Mouse (Mus musculus): ENCODE measurements around the gene Syt6. TPM values are rescaled to one million over a fixed set of nuclear protein-coding genes. Genes with fewer than 3 reads are reported as not detected.

The Syt6 gene
- polyA plus RNA-seq, 1 experiment from 2014 or later: 22.1 TPM

DNA sequence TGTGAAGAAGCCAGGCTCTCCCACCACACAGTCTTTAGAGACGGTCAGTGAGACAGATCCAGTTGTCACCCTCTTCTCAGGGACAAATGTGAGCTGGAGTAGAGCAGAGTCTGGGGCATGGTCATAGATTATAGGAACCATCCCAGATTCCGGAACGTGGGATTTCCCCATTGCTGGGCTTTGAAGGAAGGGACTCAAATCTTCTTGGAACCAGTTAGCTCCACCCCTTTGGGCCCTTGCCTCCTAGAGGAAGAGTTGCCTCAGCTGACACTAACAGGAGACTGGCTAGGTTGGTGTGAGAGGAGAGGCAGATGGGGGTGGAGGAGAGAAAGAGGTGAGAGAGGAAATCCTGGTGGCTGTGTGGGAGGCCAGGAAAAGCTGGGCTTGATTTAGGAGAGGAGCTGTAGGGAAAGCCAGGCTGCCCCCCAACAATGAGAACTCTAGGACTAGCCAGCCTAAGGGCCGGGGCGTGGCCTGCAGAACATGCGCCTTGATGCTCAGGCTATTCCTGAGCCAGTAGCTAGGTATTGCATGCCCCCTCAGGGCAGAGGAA is 31.1 kb downstream of the Syt6 start:
- Histone ChIP-seq H3K27me3 (no peaks in the 10 kb centered on the region), H3K4me2 (replicated peaks) (no peak overlapping the region), H3K36me3 (no peaks in the 10 kb centered on the region), H3K9me3 (no peaks in the 10 kb centered on the region), H3K9ac (replicated peaks) (no peak overlapping the region), H3K4me1 (0 out of 2 replicates have a peak, but pooled peaks cover 3% of the 10 kb centered on the region), H3K27ac (replicated peaks) (no peak overlapping the region), H3K4me3 (no peak overlapping the region)
- WGBS: 83% methylated on average over 6 of the region's 6 CpGs
- ATAC-seq (replicated peaks): no peak

DNA sequence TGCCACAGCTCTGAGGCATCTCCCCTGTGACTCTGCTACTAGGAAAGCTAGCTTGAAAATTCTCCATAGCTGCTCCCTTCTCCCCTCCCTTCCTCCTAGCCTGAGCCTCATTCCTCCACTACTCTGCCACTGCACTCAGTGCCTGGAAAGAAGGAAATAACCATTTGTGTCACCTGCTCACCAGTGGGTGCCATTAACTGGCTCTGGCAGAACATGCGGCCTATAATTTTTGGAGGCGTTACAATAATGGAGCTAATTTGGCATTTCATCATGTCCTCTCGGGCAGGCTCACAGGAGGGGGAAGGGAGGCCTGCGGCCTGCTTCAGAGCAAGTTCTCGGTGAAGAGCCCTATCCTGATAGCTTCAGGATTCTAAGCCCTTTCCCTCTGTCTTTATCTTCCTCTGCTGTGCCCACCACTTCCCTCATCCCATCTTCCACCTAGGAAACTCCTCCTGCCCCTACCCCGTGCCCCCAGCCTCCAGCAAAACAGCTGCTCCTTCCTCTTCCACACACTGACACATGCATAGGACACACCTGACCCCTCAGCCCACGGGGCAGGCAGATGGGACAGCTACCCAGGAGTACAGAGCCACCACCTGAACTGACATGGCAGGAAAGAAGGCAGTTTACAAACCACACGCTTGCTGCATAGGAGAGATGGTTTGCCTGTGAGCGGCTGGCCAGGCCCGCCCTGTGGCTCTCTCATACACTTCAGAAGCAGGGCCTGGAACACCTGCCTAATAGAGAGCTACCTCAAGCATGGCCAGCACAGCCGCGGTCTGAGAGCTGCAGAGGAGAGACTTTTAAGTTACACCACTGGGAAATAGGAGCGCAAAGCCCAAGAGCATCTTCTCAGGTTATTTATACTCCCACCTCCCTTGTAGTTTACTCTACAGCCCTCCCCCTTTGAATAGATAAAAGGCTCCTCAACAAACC is 31.9 kb downstream of the Syt6 start:
- H3K27ac ChIP-seq (replicated peaks): no peak overlapping the region

DNA sequence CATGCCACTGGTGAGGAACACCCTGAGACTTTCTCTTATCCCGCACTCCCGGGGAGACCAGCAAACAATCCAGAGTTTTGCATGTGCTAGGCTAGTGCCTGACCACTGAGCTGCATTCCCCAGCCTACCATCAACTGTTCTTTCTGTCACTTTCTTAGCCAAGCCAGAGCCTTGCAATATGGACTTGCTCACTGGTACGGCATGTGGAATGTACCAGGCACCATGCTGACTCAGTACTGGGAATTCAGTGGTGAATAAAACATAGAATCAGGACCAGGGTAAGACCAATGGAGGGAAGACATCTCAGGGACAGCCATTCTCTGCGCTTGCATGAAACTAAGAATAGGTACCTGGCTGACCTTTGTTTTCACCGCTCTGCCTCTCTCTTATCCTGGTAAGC is 35.2 kb downstream of the Syt6 start:
- H3K9me3 ChIP-seq: no peaks in the 10 kb centered on the region
- no peak overlapping the region for H3K27ac ChIP-seq (replicated peaks)
- ATAC-seq (replicated peaks): no peak
- H3K4me1 ChIP-seq: 0 out of 2 replicates have a peak, but pooled peaks cover 3% of the 10 kb centered on the region
- 89% methylated on average over 5 of the region's 5 CpGs for WGBS
- H3K4me2 ChIP-seq (replicated peaks): no peak overlapping the region
- H3K36me3 ChIP-seq: no peaks in the 10 kb centered on the region
- H3K4me3 ChIP-seq: no peak overlapping the region
- no peaks in the 10 kb centered on the region for H3K27me3 ChIP-seq
- H3K9ac ChIP-seq (replicated peaks): no peak overlapping the region

More for the DNA sequence above, 31.9 kb downstream of the Syt6 start:
- Histone ChIP-seq H3K9ac (replicated peaks) (no peak overlapping the region), H3K4me2 (replicated peaks) (no peak overlapping the region), H3K4me3 (no peak overlapping the region), H3K36me3 (no peaks in the 10 kb centered on the region), H3K27me3 (no peaks in the 10 kb centered on the region), H3K9me3 (no peaks in the 10 kb centered on the region), H3K4me1 (0 out of 2 replicates have a peak, but pooled peaks cover 3% of the 10 kb centered on the region)
- peak; percentile 63; the same call in 1 of the 2 replicates for ATAC-seq (replicated peaks)
- 70% methylated on average over 13 of the region's 13 CpGs for WGBS

DNA sequence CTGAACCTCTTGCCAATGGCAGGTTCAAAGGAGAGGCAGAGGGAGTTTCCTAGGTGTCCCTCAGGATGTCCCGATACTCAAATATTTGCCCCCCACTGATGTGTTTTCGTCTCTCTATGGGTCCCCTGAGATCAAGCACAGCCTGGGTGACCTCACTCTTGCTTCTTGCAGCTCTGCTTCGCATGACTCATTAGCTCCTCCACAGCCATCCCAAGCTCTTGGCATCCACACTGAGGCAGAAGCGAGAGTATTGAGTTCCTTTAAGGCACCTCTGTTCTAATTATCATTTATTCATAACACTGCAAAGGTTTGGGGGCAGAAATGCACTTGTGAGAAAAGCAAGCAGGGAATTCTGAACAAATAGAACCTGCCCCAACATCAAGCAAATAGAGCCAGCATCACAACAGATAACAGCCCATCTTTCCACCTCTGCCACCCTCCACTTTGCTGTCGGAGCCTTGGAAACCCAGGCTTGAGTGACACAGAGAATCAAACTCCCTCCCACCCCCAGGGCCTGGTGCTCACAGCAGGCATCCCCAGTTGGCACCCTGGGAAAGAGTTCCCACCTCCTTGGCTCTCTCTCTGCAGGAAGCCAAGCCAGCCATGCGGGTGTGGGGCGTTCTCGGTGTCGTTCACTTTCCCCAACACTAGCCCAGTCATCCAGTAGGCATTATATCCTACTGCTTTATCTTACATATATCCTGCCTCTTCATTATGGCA is 37.8 kb downstream of the Syt6 start:
- Histone ChIP-seq H3K4me1 (no peaks in the 10 kb centered on the region), H3K27me3 (no peaks in the 10 kb centered on the region), H3K4me2 (replicated peaks) (no peak overlapping the region), H3K36me3 (no peaks in the 10 kb centered on the region), H3K9ac (replicated peaks) (no peak overlapping the region), H3K4me3 (no peak overlapping the region), H3K9me3 (no peaks in the 10 kb centered on the region), H3K27ac (replicated peaks) (no peak overlapping the region)
- no peak for ATAC-seq (replicated peaks)
- WGBS: 74% methylated on average over 9 of the region's 9 CpGs

DNA sequence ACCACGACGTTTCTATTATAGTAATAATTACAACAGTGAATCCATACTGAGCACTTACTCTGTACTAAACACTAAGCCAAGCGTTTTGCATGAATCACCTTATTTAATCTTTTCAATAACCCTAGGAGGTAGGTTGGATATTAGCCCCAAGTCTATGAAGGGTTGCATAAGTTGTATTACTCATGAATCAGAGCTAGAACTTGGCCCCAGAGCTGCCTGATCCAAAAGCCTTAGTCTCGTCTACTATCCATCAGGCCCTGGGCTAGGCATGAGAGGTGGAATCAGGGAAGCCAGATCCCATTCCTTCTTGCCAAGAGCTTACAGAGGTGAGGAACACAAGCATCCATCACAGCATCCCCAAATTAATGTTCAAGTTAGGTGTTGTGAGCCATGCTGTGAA is 40.6 kb downstream of the Syt6 start:
- Histone ChIP-seq H3K9ac (replicated peaks) (no peak overlapping the region), H3K4me2 (replicated peaks) (no peak overlapping the region), H3K36me3 (no peaks in the 10 kb centered on the region), H3K4me3 (no peak overlapping the region), H3K27ac (replicated peaks) (no peak overlapping the region), H3K27me3 (no peaks in the 10 kb centered on the region), H3K9me3 (no peaks in the 10 kb centered on the region), H3K4me1 (no peaks in the 10 kb centered on the region)
- ATAC-seq (replicated peaks): no peak
- 81% methylated on average over 4 of the region's 4 CpGs for WGBS

DNA sequence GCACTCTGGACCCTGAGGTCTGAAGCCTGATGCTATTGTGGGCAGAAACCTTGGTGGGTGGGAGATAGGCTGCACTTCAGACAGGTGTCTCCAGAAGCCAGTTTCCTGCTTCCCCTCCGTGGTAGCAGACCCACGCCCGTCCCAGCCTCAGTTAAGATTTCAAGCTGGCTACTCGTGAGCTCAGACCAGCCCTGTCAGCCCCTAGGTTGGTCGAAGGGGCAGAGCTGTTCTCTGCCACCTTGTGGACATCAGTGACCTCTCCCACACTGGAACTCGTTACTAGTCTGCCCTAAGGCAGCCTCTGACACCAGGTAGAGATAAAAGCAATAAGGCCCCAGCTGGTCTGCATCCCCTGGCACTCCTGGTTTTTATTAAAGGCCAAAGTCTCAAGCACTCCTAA is 42.0 kb downstream of the Syt6 start:
- H3K36me3 ChIP-seq: no peaks in the 10 kb centered on the region
- WGBS: 48% methylated on average over 6 of the region's 6 CpGs

DNA sequence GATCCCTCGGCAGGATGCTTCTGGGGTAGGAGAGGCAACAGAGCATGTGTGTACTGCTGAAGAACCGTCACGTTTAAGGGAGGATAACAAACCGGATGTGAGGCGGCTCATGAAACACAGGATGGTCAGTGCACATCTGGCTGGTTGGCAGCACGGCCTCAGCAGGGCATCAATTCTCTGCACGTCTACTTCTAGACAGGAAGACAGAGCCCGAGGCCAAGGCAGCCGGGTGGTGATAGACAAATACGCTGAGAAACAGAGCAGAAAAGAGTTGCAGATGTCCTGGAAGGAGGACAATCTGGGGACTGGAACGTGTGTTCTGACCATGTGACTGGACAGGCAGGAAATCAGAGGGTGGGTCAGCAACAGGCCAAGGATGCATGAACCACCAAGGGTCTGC is 45.1 kb downstream of the Syt6 start:
- H3K27me3 ChIP-seq: no peaks in the 10 kb centered on the region
- 87% methylated on average over 11 of the region's 11 CpGs for WGBS

More for the DNA sequence above, 42.0 kb downstream of the Syt6 start:
- H3K27me3 ChIP-seq: no peaks in the 10 kb centered on the region
- H3K9ac ChIP-seq (replicated peaks): no peak overlapping the region
- no peak for ATAC-seq (replicated peaks)
- H3K4me2 ChIP-seq (replicated peaks): no peak overlapping the region
- H3K9me3 ChIP-seq: no peaks in the 10 kb centered on the region
- H3K4me3 ChIP-seq: no peak overlapping the region
- H3K27ac ChIP-seq (replicated peaks): no peak overlapping the region
- H3K4me1 ChIP-seq: no peaks in the 10 kb centered on the region

DNA sequence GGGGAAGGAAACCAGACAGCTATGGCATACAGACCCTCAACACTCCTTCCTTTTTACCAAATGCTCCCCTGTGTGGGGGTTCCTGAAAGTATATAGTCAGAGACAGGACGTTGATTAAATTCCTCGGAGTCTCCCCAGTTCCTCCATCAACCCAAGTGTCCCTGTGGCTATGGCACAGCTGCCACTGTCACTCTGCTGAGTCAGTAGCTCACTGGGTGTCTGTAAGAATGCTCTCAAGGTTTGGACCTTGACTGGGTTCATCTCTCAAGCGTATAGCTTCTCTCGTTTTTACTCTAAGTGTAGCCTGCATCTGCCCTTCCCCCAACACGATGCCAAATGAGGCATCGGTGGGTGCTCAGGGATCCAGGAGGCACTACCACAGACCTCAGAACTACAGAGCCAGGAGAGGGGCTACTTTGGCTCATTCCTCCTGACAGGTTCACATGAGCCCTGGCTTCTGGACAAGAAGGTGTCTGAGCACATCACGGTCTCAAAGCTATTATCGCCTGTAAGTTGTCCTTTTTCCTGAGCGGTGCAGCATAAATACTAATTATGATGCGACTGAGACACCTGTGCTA is 49.0 kb downstream of the Syt6 start:
- H3K4me3 ChIP-seq: no peak overlapping the region
- no peaks in the 10 kb centered on the region for H3K36me3 ChIP-seq
- no peak for ATAC-seq (replicated peaks)
- H3K9me3 ChIP-seq: no peaks in the 10 kb centered on the region
- H3K27me3 ChIP-seq: no peaks in the 10 kb centered on the region
- peaks cover 12% of the 10 kb centered on the region for H3K4me1 ChIP-seq
- H3K27ac ChIP-seq (replicated peaks): no peak overlapping the region
- 73% methylated on average over 10 of the region's 10 CpGs for WGBS
- no peak overlapping the region for H3K9ac ChIP-seq (replicated peaks)
- H3K4me2 ChIP-seq (replicated peaks): no peak overlapping the region

More for the DNA sequence above, 45.1 kb downstream of the Syt6 start:
- no peaks in the 10 kb centered on the region for H3K36me3 ChIP-seq
- no peaks in the 10 kb centered on the region for H3K9me3 ChIP-seq
- no peak for ATAC-seq (replicated peaks)
- H3K4me2 ChIP-seq (replicated peaks): no peak overlapping the region
- peaks cover 12% of the 10 kb centered on the region for H3K4me1 ChIP-seq
- H3K9ac ChIP-seq (replicated peaks): no peak overlapping the region
- H3K27ac ChIP-seq (replicated peaks): no peak overlapping the region
- H3K4me3 ChIP-seq: no peak overlapping the region

DNA sequence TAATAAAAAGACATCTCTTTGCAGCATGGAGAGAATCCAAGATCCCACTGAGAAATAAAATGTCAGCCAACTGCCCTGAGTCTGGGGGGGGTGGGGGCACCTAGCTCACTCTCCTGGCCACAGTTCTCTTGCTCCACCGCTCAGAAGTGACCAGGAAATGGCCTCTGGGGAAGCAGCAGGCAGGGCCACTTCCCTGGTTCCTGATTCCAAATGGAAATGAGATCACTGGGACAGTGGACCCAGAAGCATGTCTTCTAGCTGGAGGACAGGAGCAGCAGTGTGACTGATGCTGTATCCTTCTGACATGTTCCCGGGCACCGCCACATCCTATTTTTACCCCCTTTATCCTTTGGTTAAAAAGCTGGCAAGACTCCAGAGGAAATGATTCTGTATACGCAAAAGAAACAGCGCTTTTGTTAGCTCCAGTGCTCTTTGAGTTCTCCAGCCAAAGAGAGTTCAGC is 49.6 kb downstream of the Syt6 start:
- Histone ChIP-seq H3K9ac (replicated peaks) (no peak overlapping the region), H3K27ac (replicated peaks) (no peak overlapping the region), H3K4me2 (replicated peaks) (no peak overlapping the region), H3K27me3 (no peaks in the 10 kb centered on the region), H3K9me3 (no peaks in the 10 kb centered on the region), H3K4me1 (peaks cover 12% of the 10 kb centered on the region), H3K4me3 (no peak overlapping the region), H3K36me3 (no peaks in the 10 kb centered on the region)
- 24% methylated on average over 5 of the region's 5 CpGs for WGBS
- ATAC-seq (replicated peaks): 0 out of 2 replicates have a peak, but pooled peaks have one; percentile 23

DNA sequence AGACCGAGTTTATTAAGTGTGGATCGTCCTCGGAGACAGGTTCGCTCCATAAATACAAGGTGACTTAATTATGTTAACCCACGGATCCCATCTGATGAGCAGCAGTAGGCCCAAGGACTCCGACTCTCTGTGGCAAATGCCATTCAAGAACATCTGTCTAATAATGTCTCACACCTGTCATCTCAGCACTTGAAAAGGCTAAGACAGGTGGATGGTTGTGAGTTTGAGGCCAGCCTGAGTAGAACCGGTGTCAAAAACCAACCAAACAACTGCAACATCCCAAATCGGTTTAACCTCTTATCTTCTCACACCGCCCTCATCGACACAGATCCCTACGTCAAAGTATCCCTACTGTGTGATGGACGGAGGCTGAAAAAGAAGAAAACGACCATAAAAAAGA is 50.1 kb downstream of the Syt6 start:
- Histone ChIP-seq H3K4me1 (peaks cover 12% of the 10 kb centered on the region), H3K27me3 (no peaks in the 10 kb centered on the region), H3K4me3 (no peak overlapping the region), H3K9me3 (no peaks in the 10 kb centered on the region), H3K27ac (replicated peaks) (no peak overlapping the region), H3K9ac (replicated peaks) (no peak overlapping the region), H3K36me3 (no peaks in the 10 kb centered on the region), H3K4me2 (replicated peaks) (no peak overlapping the region)
- ATAC-seq (replicated peaks): 0 out of 2 replicates have a peak, but pooled peaks have one; percentile 4
- WGBS: 73% methylated on average over 13 of the region's 13 CpGs

DNA sequence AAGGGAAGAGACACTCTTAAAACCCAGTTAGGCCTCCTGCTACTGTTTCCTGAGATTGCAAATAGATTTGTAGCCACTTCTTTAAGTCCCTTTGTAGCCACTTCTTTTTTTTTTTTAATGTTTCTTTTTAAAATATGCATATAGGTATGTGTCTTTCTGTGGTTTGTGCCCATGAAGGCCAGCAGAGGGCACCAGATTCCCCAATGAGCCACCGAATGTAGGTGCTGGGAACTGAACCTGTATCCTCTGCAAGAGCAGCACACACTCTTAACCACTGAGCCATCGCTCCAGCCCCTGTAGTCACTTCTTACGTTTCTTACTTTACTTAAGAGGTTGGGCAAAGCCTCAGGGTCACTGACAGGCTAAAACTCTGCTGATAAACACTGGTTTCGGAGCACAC is 51.5 kb downstream of the Syt6 start:
- Histone ChIP-seq H3K9me3 (no peaks in the 10 kb centered on the region), H3K9ac (replicated peaks) (no peak overlapping the region), H3K27ac (replicated peaks) (no peak overlapping the region), H3K36me3 (no peaks in the 10 kb centered on the region), H3K4me1 (peaks cover 12% of the 10 kb centered on the region), H3K4me2 (replicated peaks) (no peak overlapping the region), H3K27me3 (no peaks in the 10 kb centered on the region), H3K4me3 (no peak overlapping the region)
- no peak for ATAC-seq (replicated peaks)
- WGBS: 92% methylated on average over 4 of the region's 4 CpGs

DNA sequence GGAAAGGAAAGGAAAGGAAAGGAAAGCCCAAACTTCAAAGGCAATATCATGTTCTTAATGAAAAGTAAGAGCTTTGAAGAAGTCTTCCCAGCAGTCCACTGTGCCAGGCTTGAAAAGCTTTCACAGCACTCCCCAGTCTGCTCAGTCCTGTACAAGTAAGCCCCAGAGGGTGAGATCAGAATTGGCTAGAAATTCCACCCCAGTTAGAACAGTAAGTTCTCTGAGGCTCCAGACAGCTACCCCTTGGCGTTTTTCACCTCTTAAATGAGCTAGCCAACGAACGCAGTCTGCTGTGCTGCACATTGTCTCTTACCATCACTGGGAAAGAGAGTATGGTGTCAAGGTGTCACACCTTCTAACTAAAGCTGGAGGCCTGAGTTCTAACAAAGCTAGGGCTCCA is 52.6 kb downstream of the Syt6 start:
- WGBS: 91% methylated on average over 3 of the region's 3 CpGs
- peaks cover 12% of the 10 kb centered on the region for H3K4me1 ChIP-seq
- no peaks in the 10 kb centered on the region for H3K9me3 ChIP-seq
- no peaks in the 10 kb centered on the region for H3K27me3 ChIP-seq
- no peak overlapping the region for H3K4me3 ChIP-seq
- no peak for ATAC-seq (replicated peaks)
- H3K9ac ChIP-seq (replicated peaks): no peak overlapping the region
- H3K36me3 ChIP-seq: no peaks in the 10 kb centered on the region
- no peak overlapping the region for H3K4me2 ChIP-seq (replicated peaks)
- H3K27ac ChIP-seq (replicated peaks): no peak overlapping the region
